Mouse (Mus musculus): ENCODE data around the gene Plek2. TPM values are rescaled to one million over a fixed set of nuclear protein-coding genes. Genes with fewer than 3 reads are reported as not detected.

The Plek2 gene
- polyA plus RNA-seq, 1 experiment from 2014 or later = 1.5 TPM

DNA sequence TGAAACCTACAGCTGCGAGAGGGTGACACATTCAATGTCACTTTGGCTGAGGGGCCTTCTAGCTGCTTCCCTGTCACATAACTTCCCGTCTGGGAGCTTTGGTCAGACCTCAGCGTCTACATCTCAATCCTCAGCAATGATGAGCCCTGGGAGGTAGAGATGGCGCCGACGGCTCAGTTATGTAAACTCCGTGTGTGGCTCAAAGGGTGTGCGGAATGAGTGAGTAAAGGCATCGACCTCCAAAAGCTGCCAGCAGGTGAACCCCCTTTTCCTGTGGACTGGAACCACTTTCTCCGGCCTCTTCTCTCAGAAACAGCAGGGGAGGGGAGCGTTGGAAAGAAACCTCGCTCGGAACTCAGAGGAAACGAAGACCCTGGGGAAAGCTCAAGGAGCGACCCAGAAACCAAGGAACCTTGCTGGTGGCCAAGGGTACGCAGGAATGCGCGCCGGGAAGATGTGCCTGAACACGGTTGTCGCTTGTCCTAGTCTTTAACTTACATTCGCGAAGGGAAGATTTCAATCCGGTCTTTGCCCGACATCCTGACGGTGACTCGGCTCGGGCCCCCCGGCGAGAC, 45.8 kb downstream of the Plek2 start:
- peak overlapping the region; percentile 77 for H3K27ac ChIP-seq
- peak overlapping the region; percentile 62 for H3K9ac ChIP-seq
- peak; percentile 63 for ATAC-seq (replicated peaks)
- H3K4me3 ChIP-seq = peak overlapping the region; percentile 95
- H3K4me1 ChIP-seq = peaks cover 36% of the 10 kb centered on the region
- no peaks in the 10 kb centered on the region for H3K27me3 ChIP-seq (replicated peaks)
- under 1% methylated on average over 30 of the region's 30 CpGs for WGBS
- H3K36me3 ChIP-seq (replicated peaks) = peaks cover 6% of the 10 kb centered on the region; the same call in 1 of the 2 replicates
- H3K4me2 ChIP-seq = peak overlapping the region; percentile 93
- no peaks in the 10 kb centered on the region for H3K9me3 ChIP-seq

- peaks cover 32% of the 10 kb centered on the region for H3K36me3 ChIP-seq (replicated peaks)
- no peak overlapping the region for H3K4me2 ChIP-seq
- no peaks in the 10 kb centered on the region for H3K27me3 ChIP-seq (replicated peaks)
- no peak overlapping the region for H3K27ac ChIP-seq
- no peak for ATAC-seq (replicated peaks)
- WGBS = 94% methylated on average over 4 of the region's 4 CpGs
- no peak overlapping the region for H3K9ac ChIP-seq
- H3K9me3 ChIP-seq = no peaks in the 10 kb centered on the region
- H3K4me1 ChIP-seq = no peaks in the 10 kb centered on the region
- no peak overlapping the region for H3K4me3 ChIP-seq
These were observed 58.5 kb downstream of the Plek2 start for GRCm38 (mm10) chr12:78848246-78848645.

GRCm38 (mm10) chr12:78842429-78842828, 64.3 kb downstream of the Plek2 start:
- 96% methylated on average over 1 of the region's 1 CpGs for WGBS
- Histone ChIP-seq H3K36me3 (replicated peaks) (peaks cover 31% of the 10 kb centered on the region), H3K4me2 (no peak overlapping the region), H3K9me3 (no peaks in the 10 kb centered on the region), H3K9ac (no peak overlapping the region), H3K27ac (no peak overlapping the region), H3K4me1 (no peaks in the 10 kb centered on the region), H3K4me3 (no peak overlapping the region), H3K27me3 (replicated peaks) (no peaks in the 10 kb centered on the region)
- no peak for ATAC-seq (replicated peaks)

- 90% methylated on average over 4 of the region's 4 CpGs for WGBS
- no peak overlapping the region for H3K4me2 ChIP-seq
- no peak for ATAC-seq (replicated peaks)
- no peaks in the 10 kb centered on the region for H3K27me3 ChIP-seq (replicated peaks)
- no peak overlapping the region for H3K9ac ChIP-seq
- no peaks in the 10 kb centered on the region for H3K9me3 ChIP-seq
- H3K4me3 ChIP-seq = no peak overlapping the region
- no peaks in the 10 kb centered on the region for H3K4me1 ChIP-seq
- H3K27ac ChIP-seq = no peak overlapping the region
- peaks cover 35% of the 10 kb centered on the region for H3K36me3 ChIP-seq (replicated peaks)
These were observed 66.9 kb downstream of the Plek2 start for GRCm38 (mm10) chr12:78839906-78840305.

Other genes with a start within 250 kb of the Plek2 start
- gene Fam71d, start 215.4 kb downstream of the Plek2 start, polyA plus RNA-seq (2015; fragmentation: Nextera tagmentation; extraction: Ambion mirVana) = 0.64 and 1.1 TPM in 2 replicates
- gene Mpp5, start 158.1 kb downstream of the Plek2 start, polyA plus RNA-seq (2015; fragmentation: Nextera tagmentation; extraction: Ambion mirVana) = 11.8 and 14.8 TPM in 2 replicates
- 105 and 121 TPM in 2 replicates for gene Atp6v1d, start 45.3 kb downstream of the Plek2 start, polyA plus RNA-seq (2015; fragmentation: Nextera tagmentation; extraction: Ambion mirVana)
- 132 and 135 TPM in 2 replicates for gene Eif2s1, start 45.1 kb downstream of the Plek2 start, polyA plus RNA-seq (2015; fragmentation: Nextera tagmentation; extraction: Ambion mirVana)
- gene Tmem229b, start 100.7 kb upstream of the Plek2 start, polyA plus RNA-seq (2015; fragmentation: Nextera tagmentation; extraction: Ambion mirVana) = 82.0 and 82.1 TPM in 2 replicates
- gene Plekhh1, start 122.2 kb upstream of the Plek2 start, polyA plus RNA-seq (2015; fragmentation: Nextera tagmentation; extraction: Ambion mirVana) = 3.3 and 3.7 TPM in 2 replicates
- gene Pigh, start 182.7 kb upstream of the Plek2 start, polyA plus RNA-seq (2015; fragmentation: Nextera tagmentation; extraction: Ambion mirVana) = 21.7 and 22.9 TPM in 2 replicates
- gene Arg2, start 223.8 kb upstream of the Plek2 start, polyA plus RNA-seq (2015; fragmentation: Nextera tagmentation; extraction: Ambion mirVana) = 28.5 and 29.6 TPM in 2 replicates